Mouse (Mus musculus) bone marrow macrophage, adult 2 months (primary cell): Measurements from ENCODE around the gene Dact3.

Experiments
- CTCF ChIP-seq: IDR thresholded peaks from 2 replicates; pipeline ENCODE4 v1.5.1; 2012; ENCODE audit warnings: low read depth, mild to moderate bottlenecking, low read length, moderate library complexity
- POLR2A ChIP-seq: IDR thresholded peaks from 2 replicates; pipeline ENCODE4 v1.6.1; 2012; ENCODE audit warnings: mild to moderate bottlenecking, low read depth, low read length, borderline replicate concordance

- TF ChIP-seq CTCF, result no peak
- no peak for TF ChIP-seq POLR2A
These were observed 5.6 kb upstream of the Dact3 start for GRCm38 (mm10) chr7:16869497-16869896.
